Comparison of ENCODE assay signal across 8 mouse cellular contexts in genomic region chr10:81168087-81168431, GRCm38 (mm10). TPM values are rescaled to one million over a fixed set of nuclear protein-coding genes. Genes with fewer than 3 reads are reported as not detected.
A peak's percentile ranks its signal among the peaks of the same experiment; 100 is the strongest.
DNase-seq lines count a peak whose midpoint lies in the region; ATAC-seq and TF ChIP-seq lines count a peak whose summit lies in the region.

No protein-coding gene starts in this region.

- peak overlapping the region; percentile 79 for H3K27ac ChIP-seq in heart, embryonic 16.5 days (ENCODE audit: low read length)

- in situ Hi-C loops in Patski (cut with MboI; ENCODE audit: low pct_unique_long_range_greater_than_20kb) = no loop called here

- no peak for DNase-seq in heart, postnatal 14 days
- DNase-seq in Patski (ENCODE audit: low read depth, low spot score) = no peak
- no peak for DNase-seq in adrenal gland, adult (ENCODE audit: inconsistent age in 2 of 2, low spot score in 1 of 2)
- no peak for DNase-seq in layer of hippocampus, adult 18-20 months (ENCODE audit: low spot score in 2 of 2)
- no peak for DNase-seq in urinary bladder, postnatal 4 days (ENCODE audit: low spot score in 2 of 2)

- no peaks in the 10 kb centered on the region for H3K27me3 ChIP-seq in heart, embryonic 16.5 days (ENCODE audit: control insufficient read depth, insufficient read depth, low read length)
- no peaks in the 10 kb centered on the region for H3K27me3 ChIP-seq in Patski

- intact Hi-C loops in heart, postnatal 14 days (cut with DNase I) = no loop called here

- H3K9ac ChIP-seq in heart, embryonic 16.5 days (ENCODE audit: low read length) = peak overlapping the region; percentile 56

- CTCF ChIA-PET in Patski (lab: Charles Lee) = no interaction called here

- H3K36me3 ChIP-seq in heart, embryonic 16.5 days (ENCODE audit: control insufficient read depth, insufficient read depth) = peaks cover 5% of the 10 kb centered on the region; the same call in 1 of the 2 replicates

- POLR2A ChIA-PET in Patski (lab: Charles Lee) = interaction anchor here (1.5 kb wide), 1 partner anchor 13 kb away, joined by 3 read pairs; no protein-coding TSS in a partner anchor

- H3K4me3 ChIP-seq in heart, embryonic 16.5 days (ENCODE audit: low read length) = peak overlapping the region; percentile 51

- ATAC-seq in heart, embryonic 16.5 days (replicated peaks; ENCODE audit: extremely low read depth, insufficient read depth, low FRiP score) = peak; percentile 43
- peak; percentile 6 for ATAC-seq in Patski
- peak; percentile 9; the same call in 1 of the 2 replicates for ATAC-seq in granulocyte monocyte progenitor cell, adult 5-6 weeks (replicated peaks; ENCODE audit: poor library complexity, severe bottlenecking)
- peak; percentile 12 for ATAC-seq in megakaryocyte, adult 5-6 weeks (ENCODE audit: poor library complexity, severe bottlenecking)

- H3K4me2 ChIP-seq in heart, embryonic 16.5 days (ENCODE audit: low read depth, low read length) = peak overlapping the region; percentile 80

- 10% methylated on average over 5 of the region's 5 CpGs for WGBS in heart, embryonic 16.5 days

- no peaks in the 10 kb centered on the region for H3K9me3 ChIP-seq in heart, embryonic 16.5 days (replicated peaks; ENCODE audit: control insufficient read depth, low read length)

- TF ChIP-seq CTCF in Patski (IDR thresholded peaks at IDR 0.05) = no peak

- H3K4me1 ChIP-seq in heart, embryonic 16.5 days (ENCODE audit: control insufficient read depth, insufficient read depth, low read length) = peaks cover 17% of the 10 kb centered on the region

RNA-seq across cellular contexts. Expression of gene Pias4, which starts 0.3 kb away (rescaled TPM):
- polyA plus RNA-seq in heart, embryonic 16.5 days (2015; fragmentation: Nextera tagmentation; extraction: Ambion mirVana) = 34.7 and 37.5 TPM in 2 replicates
- 10 to 100 TPM; 15.2 to 18.3 TPM for total RNA-seq in heart, postnatal 14 days (2021)
- 33.9 TPM for polyA plus RNA-seq in Patski (2021)
- 6.3 and 22.9 TPM in 2 replicates for total RNA-seq in granulocyte monocyte progenitor cell, adult 5-6 weeks (2014; fragmentation: Nextera tagmentation)
- 7.8 and 8.1 TPM in 2 replicates for total RNA-seq in granulocyte monocyte progenitor cell, adult 5-6 weeks (2017)
- total RNA-seq in megakaryocyte, adult 5-6 weeks (2015) = 10.1 and 13.7 TPM in 2 replicates
- 12.9 and 13.3 TPM in 2 replicates for total RNA-seq in megakaryocyte, adult 5-6 weeks (2017)
- total RNA-seq in layer of hippocampus, adult 18-20 months (2021) = 10 to 100 TPM; 27.5 to 30.8 TPM

RNA-seq across cellular contexts. Expression of gene Eef2, which starts 8.4 kb away (rescaled TPM):
- 435 and 443 TPM in 2 replicates for polyA plus RNA-seq in heart, embryonic 16.5 days (2015; fragmentation: Nextera tagmentation; extraction: Ambion mirVana)
- 1,000 to 10,000 TPM; 1,113 to 1,165 TPM for total RNA-seq in heart, postnatal 14 days (2021)
- 1,798 TPM for polyA plus RNA-seq in Patski (2021)
- total RNA-seq in granulocyte monocyte progenitor cell, adult 5-6 weeks (2014; fragmentation: Nextera tagmentation) = 843 and 1,029 TPM in 2 replicates
- total RNA-seq in granulocyte monocyte progenitor cell, adult 5-6 weeks (2017) = 1,504 and 1,576 TPM in 2 replicates
- total RNA-seq in megakaryocyte, adult 5-6 weeks (2015) = 394 and 408 TPM in 2 replicates
- total RNA-seq in megakaryocyte, adult 5-6 weeks (2017) = 983 and 1,066 TPM in 2 replicates
- 100 to 1,000 TPM; 907 to 934 TPM for total RNA-seq in layer of hippocampus, adult 18-20 months (2021)

RNA-seq across cellular contexts. Expression of gene Dapk3, which starts 14.7 kb away (rescaled TPM):
- 33.9 and 40.2 TPM in 2 replicates for polyA plus RNA-seq in heart, embryonic 16.5 days (2015; fragmentation: Nextera tagmentation; extraction: Ambion mirVana)
- 10 to 100 TPM; 28.4 to 29.2 TPM for total RNA-seq in heart, postnatal 14 days (2021)
- polyA plus RNA-seq in Patski (2021) = 82.0 TPM
- total RNA-seq in granulocyte monocyte progenitor cell, adult 5-6 weeks (2014; fragmentation: Nextera tagmentation) = 25.7 and 40.8 TPM in 2 replicates
- 20.5 and 33.0 TPM in 2 replicates for total RNA-seq in granulocyte monocyte progenitor cell, adult 5-6 weeks (2017)
- total RNA-seq in megakaryocyte, adult 5-6 weeks (2015) = 9.8 and 12.7 TPM in 2 replicates
- total RNA-seq in megakaryocyte, adult 5-6 weeks (2017) = 27.5 and 36.6 TPM in 2 replicates
- 10 to 100 TPM; 71.9 to 76.4 TPM for total RNA-seq in layer of hippocampus, adult 18-20 months (2021)

RNA-seq across cellular contexts. Expression of gene 4930442H23Rik, which starts 15.6 kb away (rescaled TPM):
- polyA plus RNA-seq in heart, embryonic 16.5 days (2015; fragmentation: Nextera tagmentation; extraction: Ambion mirVana) = 0.11 TPM in 2 replicates
- total RNA-seq in heart, postnatal 14 days (2021) = not detected
- polyA plus RNA-seq in Patski (2021) = 0.50 TPM
- not detected in 2 replicates for total RNA-seq in granulocyte monocyte progenitor cell, adult 5-6 weeks (2014; fragmentation: Nextera tagmentation)
- total RNA-seq in granulocyte monocyte progenitor cell, adult 5-6 weeks (2017) = not detected in 2 replicates
- not detected in 2 replicates for total RNA-seq in megakaryocyte, adult 5-6 weeks (2015)
- not detected in 2 replicates for total RNA-seq in megakaryocyte, adult 5-6 weeks (2017)
- total RNA-seq in layer of hippocampus, adult 18-20 months (2021) = not detected

RNA-seq across cellular contexts. Expression of gene Zbtb7a, which starts 33.0 kb away (rescaled TPM):
- polyA plus RNA-seq in heart, embryonic 16.5 days (2015; fragmentation: Nextera tagmentation; extraction: Ambion mirVana) = 25.5 and 30.1 TPM in 2 replicates
- 10 to 100 TPM; 40.8 to 43.2 TPM for total RNA-seq in heart, postnatal 14 days (2021)
- polyA plus RNA-seq in Patski (2021) = 40.6 TPM
- 16.1 and 20.6 TPM in 2 replicates for total RNA-seq in granulocyte monocyte progenitor cell, adult 5-6 weeks (2014; fragmentation: Nextera tagmentation)
- total RNA-seq in granulocyte monocyte progenitor cell, adult 5-6 weeks (2017) = 7.1 and 8.0 TPM in 2 replicates
- total RNA-seq in megakaryocyte, adult 5-6 weeks (2015) = 25.0 and 27.0 TPM in 2 replicates
- total RNA-seq in megakaryocyte, adult 5-6 weeks (2017) = 8.8 and 14.5 TPM in 2 replicates
- 100 to 1,000 TPM; 122 to 126 TPM for total RNA-seq in layer of hippocampus, adult 18-20 months (2021)
